Mouse (Mus musculus) cortical plate, adult 2 months (tissue): ENCODE measurements around the gene Map3k12.

Source experiments
- CTCF ChIP-seq: fragments of 200-500 bp; IDR thresholded peaks from 2 replicates; pipeline ENCODE4 v1.5.1; 2011; ENCODE audit warnings: mild to moderate bottlenecking, control low read depth, low read length; ENCODE audit not compliant: insufficient read depth; ENCODE audit errors: extremely low read depth
- POLR2A ChIP-seq: fragments of 200-500 bp; IDR thresholded peaks from 2 replicates; pipeline ENCODE4 v1.6.1; 2011; ENCODE audit warnings: mild to moderate bottlenecking, low read length, control low read depth; ENCODE audit not compliant: insufficient read depth; ENCODE audit errors: extremely low read depth

DNA sequence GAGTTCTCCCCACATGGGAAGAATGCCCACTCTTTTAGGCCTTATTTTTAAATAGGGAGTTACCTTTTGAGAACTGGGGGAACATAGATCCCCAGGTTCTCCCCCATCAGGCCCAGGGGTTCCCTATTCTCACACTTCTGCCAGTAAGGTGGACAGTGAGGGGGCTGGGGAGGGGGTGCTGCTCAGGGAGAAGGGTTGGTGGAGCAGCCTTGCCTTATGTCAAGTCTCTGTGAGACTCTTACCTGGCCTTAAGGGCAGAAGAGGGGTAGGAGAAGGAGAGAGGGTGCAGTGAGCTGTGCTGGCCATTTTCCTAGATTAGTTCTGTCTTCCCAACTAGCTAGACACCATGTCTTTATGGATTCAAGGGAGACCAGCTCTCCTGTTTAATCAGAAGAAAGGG lies 4.4 kb downstream of the Map3k12 start:
- TF ChIP-seq POLR2A (no peak), CTCF (no peak)
